Mouse (Mus musculus): ENCODE measurements around the gene Lrrc52.

Lrrc52 gene

GRCm38 (mm10) chr1:167436186-167436975 is 30.2 kb downstream of the Lrrc52 start:
- DNase-seq = no peak

- no peak for DNase-seq
These were observed 31.6 kb downstream of the Lrrc52 start for GRCm38 (mm10) chr1:167434931-167435330.

- DNase-seq = no peak
These were observed 35.5 kb downstream of the Lrrc52 start for GRCm38 (mm10) chr1:167430976-167431676.

GRCm38 (mm10) chr1:167426681-167427080 is 39.9 kb downstream of the Lrrc52 start:
- DNase-seq = no peak

- DNase-seq = no peak
These were observed 41.0 kb downstream of the Lrrc52 start for GRCm38 (mm10) chr1:167425572-167425971.

GRCm38 (mm10) chr1:167422501-167423240 is 43.9 kb downstream of the Lrrc52 start:
- DNase-seq = no peak

GRCm38 (mm10) chr1:167414846-167415245 is 51.7 kb downstream of the Lrrc52 start:
- DNase-seq = peak; percentile 85 to 87

GRCm38 (mm10) chr1:167411991-167412715 is 54.4 kb downstream of the Lrrc52 start:
- no peak for DNase-seq

GRCm38 (mm10) chr1:167409601-167410000 is 57.0 kb downstream of the Lrrc52 start:
- DNase-seq = no peak

GRCm38 (mm10) chr1:167405237-167405636 is 61.3 kb downstream of the Lrrc52 start:
- DNase-seq = no peak
